Mouse (Mus musculus): ENCODE measurements around the gene 1700017N19Rik. TPM values are rescaled to one million over a fixed set of nuclear protein-coding genes. Genes with fewer than 3 reads are reported as not detected.

1700017N19Rik gene
- total and polyA plus RNA-seq, 3 experiments = not detected

DNA sequence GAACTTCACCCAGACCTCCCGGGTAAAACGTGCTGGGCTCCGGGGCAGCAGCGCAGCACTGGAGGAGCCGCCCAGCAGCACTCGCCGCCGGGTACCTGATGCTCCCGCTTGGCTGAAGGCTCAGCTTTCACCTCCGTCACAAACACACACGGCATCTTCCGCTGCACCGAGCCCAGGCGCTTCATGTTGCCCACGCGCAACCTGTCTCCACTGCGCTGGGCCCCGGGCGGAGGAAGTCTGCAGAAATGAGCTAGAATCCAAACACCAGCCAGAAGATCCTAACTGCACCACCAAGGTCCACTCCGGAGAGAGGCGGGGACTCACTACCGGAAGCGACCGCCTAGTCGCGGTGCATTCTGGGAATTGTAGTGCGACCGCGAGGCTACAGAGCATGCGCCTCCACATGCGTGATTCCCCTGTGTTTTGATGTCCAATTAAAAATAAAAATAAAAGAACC, 1.3 kb upstream of the 1700017N19Rik start:
- TF ChIP-seq MXI1 (IDR thresholded peaks at IDR 0.05; ENCODE audit: low read depth, low read length) = no peak
- TF ChIP-seq BHLHE40 (IDR thresholded peaks at IDR 0.05; ENCODE audit: low read depth, low read length) = no peak
- TF ChIP-seq E2F4 (IDR thresholded peaks at IDR 0.05; ENCODE audit: insufficient replicate concordance, low read depth, low read length) = no peak
- no peak for TF ChIP-seq KAT2A (IDR thresholded peaks at IDR 0.05; ENCODE audit: insufficient replicate concordance, low read length)
- TF ChIP-seq NELFE (IDR thresholded peaks at IDR 0.05; ENCODE audit: low read depth, low read length) = no peak
- TF ChIP-seq PAX5 (IDR thresholded peaks at IDR 0.05; ENCODE audit: low read length) = no peak
- no peak for TF ChIP-seq POLR2AphosphoS2 (IDR thresholded peaks at IDR 0.05; ENCODE audit: low read depth, low read length)
- TF ChIP-seq RCOR1 (conservative IDR thresholded peaks at IDR 0.05; ENCODE audit: low read depth, low read length) = no peak
- TF ChIP-seq MAX (IDR thresholded peaks at IDR 0.05; ENCODE audit: low read length) = no peak
- no peak for TF ChIP-seq CHD1 (IDR thresholded peaks at IDR 0.05; ENCODE audit: low read depth, low read length)
- no peak for TF ChIP-seq NRF1 (IDR thresholded peaks at IDR 0.05; ENCODE audit: low read depth, low read length)
- TF ChIP-seq ETS1 (conservative IDR thresholded peaks at IDR 0.05; ENCODE audit: low read depth, low read length) = no peak
- TF ChIP-seq JUND (conservative IDR thresholded peaks at IDR 0.05; ENCODE audit: low read depth, low read length) = no peak
- TF ChIP-seq MAFK (IDR thresholded peaks at IDR 0.05; ENCODE audit: insufficient replicate concordance, low read length) = no peak

DNA sequence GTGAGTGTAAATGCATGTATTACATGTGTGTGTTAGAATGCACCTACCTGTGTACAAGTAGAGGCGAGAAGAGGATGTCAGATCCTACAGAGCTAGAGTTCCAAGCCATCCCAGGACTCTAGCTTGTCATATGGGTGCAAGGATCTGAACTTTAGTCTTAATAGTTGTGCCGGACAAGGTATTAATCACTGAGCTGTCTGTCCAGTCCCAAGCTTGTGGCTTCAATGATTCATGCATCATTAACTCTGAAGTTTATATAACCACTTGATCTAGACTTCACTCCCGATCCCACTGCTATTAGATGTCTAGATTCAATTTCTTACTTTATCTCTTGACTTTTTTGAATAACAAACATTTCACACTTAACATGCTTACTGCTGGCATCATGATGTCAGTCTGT, 8.1 kb downstream of the 1700017N19Rik start:
- TF ChIP-seq BHLHE40 (IDR thresholded peaks at IDR 0.05; ENCODE audit: low read depth, low read length) (no peak), UBTF (IDR thresholded peaks at IDR 0.05; ENCODE audit: low read depth, low read length) (no peak), IRF4 (IDR thresholded peaks at IDR 0.05; ENCODE audit: low read depth, low read length) (no peak), MAZ (IDR thresholded peaks at IDR 0.05; ENCODE audit: low read depth, low read length) (no peak)
- in situ Hi-C loops (cut with MboI; ENCODE audit: low pct_ligation_motif_present, low pct_unique_long_range_greater_than_20kb, low sequenced_read_pairs) (no loop called here), dilution Hi-C loops (cut with MboI; ENCODE audit: extremely low pct_ligation_motif_present, extremely low pct_unique_long_range_greater_than_20kb, low sequenced_read_pairs) (no loop called here)
- Histone ChIP-seq H3K36me3 (replicated peaks in 1 of 2; ENCODE audit: control insufficient read depth in 1 of 2, insufficient read depth in 1 of 2, low read length in 1 of 2) (no peaks in the 10 kb centered on the region), H3K27me3 (replicated peaks) (no peaks in the 10 kb centered on the region), H3K79me2 (replicated peaks; ENCODE audit: control insufficient read depth, extremely low read depth, insufficient read depth, poor library complexity, severe bottlenecking) (no peaks in the 10 kb centered on the region), H3K4me2 (ENCODE audit: insufficient read depth, low read depth, poor library complexity, severe bottlenecking) (no peak overlapping the region), H3K4me3 (replicated peaks in 1 of 3; ENCODE audit: low read depth in 2 of 3, low read length in 2 of 3, poor library complexity in 1 of 3) (no peak overlapping the region), H3K9ac (ENCODE audit: insufficient read depth, low read depth) (no peak overlapping the region), H3K4me1 (ENCODE audit: control insufficient read depth in 1 of 2, insufficient read depth in 2 of 2) (no peaks in the 10 kb centered on the region), H3K9me3 (replicated peaks; ENCODE audit: low read length) (peaks cover 53% of the 10 kb centered on the region), H3K27ac (ENCODE audit: insufficient read depth, low read depth) (no peak overlapping the region)
- no peak for DNase-seq (ENCODE audit: extremely low read depth)

More for the DNA sequence above, 1.3 kb upstream of the 1700017N19Rik start:
- Histone ChIP-seq H3K4me1 (ENCODE audit: control insufficient read depth in 1 of 2, insufficient read depth in 2 of 2) (no peaks in the 10 kb centered on the region), H3K27ac (ENCODE audit: insufficient read depth, low read depth) (no peak overlapping the region), H3K9ac (ENCODE audit: insufficient read depth, low read depth) (no peak overlapping the region), H3K27me3 (replicated peaks) (no peaks in the 10 kb centered on the region), H3K79me2 (replicated peaks; ENCODE audit: control insufficient read depth, extremely low read depth, insufficient read depth, poor library complexity, severe bottlenecking) (no peaks in the 10 kb centered on the region), H3K4me3 (replicated peaks in 1 of 3; ENCODE audit: low read depth in 2 of 3, low read length in 2 of 3, poor library complexity in 1 of 3) (no peak overlapping the region), H3K36me3 (replicated peaks in 1 of 2; ENCODE audit: control insufficient read depth in 1 of 2, insufficient read depth in 1 of 2, low read length in 1 of 2) (no peaks in the 10 kb centered on the region), H3K4me2 (ENCODE audit: insufficient read depth, low read depth, poor library complexity, severe bottlenecking) (no peak overlapping the region), H3K9me3 (replicated peaks; ENCODE audit: low read length) (peaks cover 42% of the 10 kb centered on the region)
- no peak for DNase-seq (ENCODE audit: extremely low read depth)
- in situ Hi-C loops (cut with MboI; ENCODE audit: low pct_ligation_motif_present, low pct_unique_long_range_greater_than_20kb, low sequenced_read_pairs) (no loop called here), dilution Hi-C loops (cut with MboI; ENCODE audit: extremely low pct_ligation_motif_present, extremely low pct_unique_long_range_greater_than_20kb, low sequenced_read_pairs) (no loop called here)
